Mouse (Mus musculus) cerebellum, adult 2 months (tissue): ENCODE data around the gene Tmub1. TPM values are rescaled to one million over a fixed set of nuclear protein-coding genes. Genes with fewer than 3 reads are reported as not detected.

ENCODE experiments used
- DNase-seq, 2 experiments: peaks; one replicate each; pipeline ENCODE4 v3.0.0; 2021
- H3K27ac ChIP-seq: fragments of 200-500 bp; 2 replicates; pipeline ENCODE4 v1.5.1; 2012; ENCODE audit warnings: low read length, control low read depth, inconsistent platforms; ENCODE audit not compliant: insufficient read depth
- H3K27me3 ChIP-seq: fragments of 200-500 bp; 2 replicates; pipeline ENCODE4 v1.6.1; 2012; ENCODE audit warnings: inconsistent platforms, mild to moderate bottlenecking, low read length, moderate library complexity; ENCODE audit not compliant: control insufficient read depth, insufficient read depth
- H3K4me1 ChIP-seq: fragments of 200-500 bp; 2 replicates; pipeline ENCODE4 v1.6.1; 2011; ENCODE audit warnings: low read length; ENCODE audit not compliant: control insufficient read depth, insufficient read depth
- H3K4me3 ChIP-seq: fragments of 200-500 bp; replicated peaks from 2 replicates; pipeline ENCODE3; 2011; ENCODE audit warnings: mild to moderate bottlenecking, low read depth, low read length, control low read depth; ENCODE audit not compliant: insufficient read depth
- CTCF ChIP-seq: fragments of 200-500 bp; IDR thresholded peaks from 2 replicates; pipeline ENCODE4 v1.5.1; 2011; ENCODE audit warnings: low read depth, mild to moderate bottlenecking, control low read depth, low read length, moderate library complexity, borderline replicate concordance; ENCODE audit not compliant: insufficient read depth
- POLR2A ChIP-seq: fragments of 200-500 bp; IDR thresholded peaks from 2 replicates; pipeline ENCODE4 v1.6.1; 2011; ENCODE audit warnings: low read length, control low read depth, borderline replicate concordance; ENCODE audit not compliant: insufficient read depth
- WGBS: fragments of 180-500 bp; shearing (Covaris S2); methylation state at CpG from one replicate; pipeline ENCODE4 v1.1.7; 2018; 5-methylcytosine and 5-hydroxymethylcytosine counted together
- polyA plus RNA-seq: library from polyadenylated mRNA; depleted of rRNA; stranded (reverse); fragments of >200 nt; gene quantifications from 2 replicates; pipeline ENCODE4 v1.2.3, GENCODE M21; 2012

Gene Tmub1
- polyA plus RNA-seq, 1 experiment, result 60.6 TPM

DNA sequence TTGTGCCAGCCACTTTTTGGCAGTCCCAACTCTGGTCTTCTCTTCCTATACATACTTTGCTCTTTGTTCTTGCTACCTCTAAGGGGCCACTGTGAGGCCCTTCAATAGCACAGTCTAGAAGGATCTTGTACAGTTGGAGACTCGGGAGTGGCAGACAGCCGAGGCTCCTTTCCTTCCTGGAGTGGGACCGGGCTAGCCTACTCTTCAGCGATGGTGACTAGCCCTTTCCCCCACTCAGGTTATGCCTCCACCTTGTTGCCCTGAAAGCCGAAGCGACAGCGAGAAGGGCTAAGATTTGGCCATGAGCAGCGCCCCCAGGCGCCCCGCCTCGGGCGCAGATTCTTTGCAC, 20.4 kb downstream of the Tmub1 start:
- H3K4me3 ChIP-seq, result no peak overlapping the region
- no peak for DNase-seq
- no peaks in the 10 kb centered on the region; the same call in 1 of the 2 replicates for H3K4me1 ChIP-seq
- WGBS, result 50% methylated on average over 12 of the region's 12 CpGs
- H3K27ac ChIP-seq, result no peak overlapping the region
- no peaks in the 10 kb centered on the region for H3K27me3 ChIP-seq
- TF ChIP-seq POLR2A, result no peak
- no peak for TF ChIP-seq CTCF

DNA sequence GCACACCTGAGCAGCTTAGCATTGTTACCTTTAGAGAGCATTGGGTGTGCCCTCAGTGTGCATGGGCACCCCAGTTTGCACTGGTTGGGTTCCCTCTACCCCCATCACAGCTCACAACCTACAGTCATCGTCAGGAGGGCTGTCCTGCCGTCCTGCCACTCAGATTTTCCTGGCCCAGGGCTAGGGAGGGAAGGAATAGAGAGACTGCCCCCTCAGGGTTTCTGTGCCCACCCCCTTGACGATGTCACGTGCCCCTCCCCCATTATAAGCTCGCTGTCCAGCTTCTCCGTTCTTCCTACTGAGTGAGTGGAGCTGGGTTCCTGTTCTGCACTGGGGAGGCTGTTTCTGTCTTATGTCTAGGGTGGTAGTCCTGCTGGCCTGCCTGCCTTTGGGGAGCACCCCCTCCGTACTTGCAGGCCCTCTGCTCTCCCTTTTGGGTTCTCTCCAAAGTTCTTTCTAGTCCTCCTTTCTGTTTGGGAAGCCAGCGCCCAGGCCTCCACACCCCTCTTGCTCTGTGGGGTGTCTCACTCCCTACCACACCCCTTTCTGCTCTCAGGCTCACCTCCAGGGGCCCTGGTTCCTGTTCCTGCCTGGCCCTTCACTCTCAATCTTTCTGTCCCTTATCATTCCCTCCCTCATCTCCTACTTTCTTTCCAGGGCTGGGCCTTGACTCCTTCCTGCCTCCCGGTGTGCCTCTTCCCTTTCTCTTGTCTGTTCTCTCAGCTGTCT, 20.9 kb downstream of the Tmub1 start:
- H3K4me1 ChIP-seq, result no peaks in the 10 kb centered on the region; the same call in 1 of the 2 replicates
- no peak for TF ChIP-seq CTCF
- no peak for TF ChIP-seq POLR2A
- no peak for DNase-seq
- H3K27me3 ChIP-seq, result no peaks in the 10 kb centered on the region
- H3K4me3 ChIP-seq, result no peak overlapping the region
- 44% methylated on average over 9 of the region's 9 CpGs for WGBS
- H3K27ac ChIP-seq, result no peak overlapping the region

DNA sequence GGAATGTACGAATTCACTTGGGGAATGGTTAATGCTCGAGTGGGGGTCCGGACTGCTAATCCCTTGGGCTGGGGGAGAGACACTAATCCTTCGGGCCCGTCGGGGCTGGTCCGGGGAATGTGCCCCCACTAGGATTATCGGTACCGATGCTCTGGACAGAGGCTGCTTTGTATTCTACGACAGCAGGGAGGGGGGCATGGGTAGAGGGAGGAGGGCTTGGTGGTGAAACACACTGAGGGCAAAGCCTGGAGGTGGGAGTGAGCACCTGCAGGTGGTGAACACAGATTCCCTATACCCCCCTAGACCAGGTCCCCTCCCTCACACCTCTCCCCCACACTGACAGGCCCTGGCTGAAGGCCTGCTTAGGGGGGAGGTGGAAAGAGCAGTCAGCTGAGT, 21.6 kb downstream of the Tmub1 start:
- Histone ChIP-seq H3K4me3 (no peak overlapping the region), H3K27ac (no peak overlapping the region), H3K27me3 (no peaks in the 10 kb centered on the region), H3K4me1 (no peaks in the 10 kb centered on the region; the same call in 1 of the 2 replicates)
- TF ChIP-seq CTCF (no peak), POLR2A (no peak)
- 26% methylated on average over 10 of the region's 10 CpGs for WGBS
- DNase-seq, result no peak

DNA sequence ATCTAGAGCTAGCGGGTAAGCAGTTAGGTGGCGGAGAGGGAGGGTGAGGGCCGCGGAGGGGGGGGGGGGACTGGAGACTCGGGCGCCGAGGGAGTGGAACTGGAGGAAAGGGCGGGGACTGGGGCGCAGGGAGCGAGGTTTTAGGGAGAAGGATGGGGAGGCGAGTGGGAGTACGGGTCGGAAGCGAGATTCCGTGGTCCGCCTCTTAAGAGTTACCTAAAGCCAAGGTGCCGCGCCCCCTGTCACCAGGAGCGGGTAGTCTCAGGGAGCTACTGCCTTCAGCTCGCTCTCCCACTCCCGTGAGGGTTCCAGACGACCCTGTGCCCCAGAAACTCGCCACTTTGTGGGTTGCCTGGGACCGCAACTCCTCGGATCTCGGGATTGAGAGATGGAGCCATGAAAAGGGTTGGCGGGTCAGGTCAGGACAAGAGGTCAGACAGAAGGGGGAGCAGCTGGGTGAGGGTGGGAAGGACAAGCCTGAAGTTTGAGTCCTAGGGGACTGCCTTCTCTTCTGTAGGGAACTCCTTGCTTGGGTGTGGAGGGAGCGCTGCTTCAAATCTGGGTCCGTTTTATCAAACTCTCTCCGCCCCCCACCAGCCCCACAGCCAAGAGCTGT, 22.1 kb downstream of the Tmub1 start:
- Histone ChIP-seq H3K27me3 (no peaks in the 10 kb centered on the region), H3K4me1 (no peaks in the 10 kb centered on the region; the same call in 1 of the 2 replicates), H3K27ac (no peak overlapping the region), H3K4me3 (peak overlapping the region; percentile 48)
- peak in 1 of 2 experiments; percentile 46 for DNase-seq
- WGBS, result 6% methylated on average over 29 of the region's 30 CpGs
- TF ChIP-seq CTCF (no peak), POLR2A (no peak)

DNA sequence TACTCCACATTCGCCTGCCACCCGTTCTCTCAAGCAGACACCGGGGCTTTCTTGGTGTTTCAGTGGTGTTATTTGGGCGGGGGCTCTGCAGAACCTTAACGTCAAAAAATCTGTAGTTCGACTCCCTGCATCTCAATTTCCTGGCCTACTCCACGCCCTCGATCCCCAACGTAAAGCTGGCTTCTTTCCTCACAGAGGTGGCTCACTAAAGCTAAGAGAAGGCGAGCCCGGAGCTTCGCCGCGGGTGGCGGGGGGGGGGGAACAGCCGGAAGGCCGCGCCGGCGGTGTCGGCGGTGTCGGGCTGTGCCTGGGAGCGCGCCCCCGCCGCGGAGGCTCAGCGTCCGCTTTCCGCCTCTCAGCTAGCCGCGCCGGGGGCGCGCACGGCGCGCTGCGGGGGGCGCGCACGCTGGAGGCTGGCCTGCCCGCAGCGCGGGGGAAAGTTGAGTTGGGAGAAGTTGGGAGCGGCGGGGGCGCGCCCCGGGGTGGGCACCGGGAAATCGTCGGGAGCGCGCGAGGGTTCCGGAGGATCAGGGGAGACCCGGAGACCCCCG, 22.7 kb downstream of the Tmub1 start:
- no peak for TF ChIP-seq CTCF
- peak; percentile 33; the same call in 1 of the 2 replicates for TF ChIP-seq POLR2A
- Histone ChIP-seq H3K27ac (peak overlapping the region; percentile 90; the same call in 1 of the 2 replicates), H3K4me1 (no peaks in the 10 kb centered on the region; the same call in 1 of the 2 replicates), H3K4me3 (peak overlapping the region; percentile 95), H3K27me3 (no peaks in the 10 kb centered on the region)
- 1% methylated on average over 56 of the region's 60 CpGs for WGBS
- DNase-seq, result peak; percentile 74 to 79

DNA sequence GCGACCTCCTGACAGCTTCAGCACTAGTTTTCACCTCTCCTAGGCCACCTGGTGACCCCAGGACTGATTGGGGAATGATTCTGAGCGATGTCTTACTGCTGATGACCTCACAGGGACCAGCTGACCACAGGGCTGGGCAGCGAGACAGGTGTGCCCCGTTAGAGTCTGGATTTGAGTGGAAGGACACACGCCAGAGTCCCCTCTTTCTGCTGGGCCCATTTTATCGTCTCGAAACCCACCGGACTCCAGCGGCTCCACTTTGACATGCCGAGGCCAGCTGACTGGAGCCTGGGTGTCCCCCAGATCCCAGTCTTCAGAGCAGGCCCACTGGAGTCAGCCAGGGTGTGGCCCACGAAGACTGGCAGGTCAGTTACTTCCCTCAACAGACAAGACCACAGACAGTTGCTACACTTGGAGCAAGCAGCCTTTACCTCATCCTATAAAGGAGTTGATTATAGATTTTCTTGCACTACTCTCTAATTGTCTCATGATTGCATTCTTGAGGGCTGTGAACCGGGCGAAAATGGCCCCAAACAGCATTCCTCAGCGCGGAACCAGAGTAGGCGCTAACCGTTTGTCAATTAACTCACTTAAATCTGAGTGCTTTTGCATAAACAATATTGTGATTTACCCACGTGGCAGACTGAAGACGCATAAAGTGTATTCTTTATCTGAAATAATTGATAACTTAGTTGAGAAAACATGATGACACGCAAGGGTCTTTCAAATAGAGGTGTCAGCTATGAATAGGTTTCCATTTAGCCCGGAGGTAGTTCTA, 23.5 kb downstream of the Tmub1 start:
- H3K4me1 ChIP-seq, result no peaks in the 10 kb centered on the region; the same call in 1 of the 2 replicates
- no peaks in the 10 kb centered on the region for H3K27me3 ChIP-seq
- 13% methylated on average over 21 of the region's 21 CpGs for WGBS
- no peak for DNase-seq
- H3K27ac ChIP-seq, result peak overlapping the region; percentile 90
- H3K4me3 ChIP-seq, result peak overlapping the region; percentile 95
- TF ChIP-seq POLR2A (no peak; the same call in 1 of the 2 replicates), CTCF (no peak)

DNA sequence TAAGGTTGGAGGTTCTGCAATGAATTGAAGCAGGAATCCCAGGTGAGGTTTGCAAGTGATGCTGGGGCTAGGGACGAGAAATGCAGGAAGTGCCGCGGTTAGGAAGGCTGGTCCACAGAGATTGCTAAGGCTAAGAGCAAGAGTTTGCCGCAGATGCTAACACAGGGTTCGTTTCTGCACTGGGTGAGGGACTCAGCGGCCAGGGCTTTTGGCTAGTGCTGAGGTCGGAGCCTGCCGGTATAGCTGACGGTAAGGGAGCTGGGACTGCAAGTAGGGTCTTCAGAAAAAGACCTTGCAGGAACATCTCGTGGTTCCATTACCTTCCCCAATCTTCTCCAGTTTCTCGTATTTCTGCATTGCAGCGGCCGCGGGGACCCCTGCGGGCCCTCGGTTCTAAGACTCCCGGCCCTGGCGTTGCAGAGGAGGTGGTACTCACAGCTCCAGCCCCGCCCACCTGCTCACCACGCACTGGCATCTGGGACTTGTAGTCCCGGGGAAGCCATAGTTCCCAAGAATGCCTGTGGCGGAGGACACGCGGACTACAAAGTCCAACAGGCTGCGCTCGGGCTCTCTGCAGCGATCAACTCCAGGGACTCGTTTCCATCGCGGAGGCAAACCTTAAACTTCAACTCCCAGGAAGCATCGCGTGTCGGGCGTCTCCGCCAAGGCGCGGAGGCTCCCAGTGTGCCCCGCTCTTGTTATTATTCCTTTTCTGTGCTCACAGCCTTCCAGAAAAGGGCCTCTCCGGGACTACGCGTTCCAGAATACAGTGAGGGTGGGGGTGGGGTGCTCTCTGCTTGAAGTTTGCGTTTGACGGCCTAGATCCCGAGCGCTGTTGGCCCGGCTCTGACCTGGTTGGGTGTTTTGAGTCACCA, 24.3 kb downstream of the Tmub1 start, which contains the start of the genes Cdk5 and Slc4a2:
Gene Cdk5, minus strand, starts transcription at position 402 of the 875 bp plus-strand sequence.
Gene Slc4a2, plus strand, starts transcription at position 709 of the 875 bp plus-strand sequence.
- peak; percentile 98 to 100 for DNase-seq
- TF ChIP-seq POLR2A (peak; percentile 51; the same call in 1 of the 2 replicates), CTCF (no peak)
- under 1% methylated on average over 46 of the region's 46 CpGs for WGBS
- H3K4me3 ChIP-seq, result peak within 1 kb of the TSS; percentile 95
- H3K4me1 ChIP-seq, result no peaks in the 10 kb centered on the region; the same call in 1 of the 2 replicates
- H3K27ac ChIP-seq, result peak within 1 kb of the TSS; percentile 90
- no peaks in the 10 kb centered on the region for H3K27me3 ChIP-seq
